Mouse (Mus musculus) spleen, adult 2 months (tissue): ENCODE data around the gene Hemgn.

Experiments
- CTCF ChIP-seq: fragments of 200-500 bp; IDR thresholded peaks from 2 replicates; pipeline ENCODE4 v1.5.1; 2011; ENCODE audit warnings: mild to moderate bottlenecking, inconsistent platforms; ENCODE audit not compliant: insufficient read depth, insufficient read length, insufficient replicate concordance; ENCODE audit errors: extremely low read depth
- POLR2A ChIP-seq: fragments of 200-500 bp; IDR thresholded peaks from 2 replicates; pipeline ENCODE4 v1.6.1; 2011; ENCODE audit warnings: low read depth, low read length, inconsistent platforms

- TF ChIP-seq CTCF (no peak), POLR2A (no peak)
Measured at GRCm38 (mm10) chr4:46346221-46346620, 67.1 kb downstream of the Hemgn start.
